Mouse (Mus musculus): ENCODE data around the gene Tmem158. TPM values are rescaled to one million over a fixed set of nuclear protein-coding genes. Genes with fewer than 3 reads are reported as not detected.
A peak's percentile ranks its signal among the peaks of the same experiment; 100 is the strongest.

The Tmem158 gene
- 10 to 100 TPM in 1 of 2 experiments, 1 to 10 TPM in 1; 9.3 to 10.2 TPM for total RNA-seq (2021)
- long read RNA-seq, experiment 1, transcript Tmem158-201 (1 exons, 1,712 nt), result major isoform, 38 of 38 reads
- long read RNA-seq, experiment 1, partial matches to known transcripts, result 0 of 38 reads
- long read RNA-seq, experiment 1, other reads (novel, unspliced or antisense), result 0 of 38 reads
- long read RNA-seq, experiment 2, transcript Tmem158-201 (1 exons, 1,712 nt), result major isoform, 12 of 12 reads
- long read RNA-seq, experiment 2, partial matches to known transcripts, result 0 of 12 reads
- long read RNA-seq, experiment 2, other reads (novel, unspliced or antisense), result 0 of 12 reads

- DNase-seq, result peak; percentile 89 to 93
These were observed at the start of gene Tmem158 for GRCm38 (mm10) chr9:123260611-123261021. Tmem158 (minus strand) TSS chr9:123260764.

- DNase-seq, result no peak
These were observed 49.3 kb upstream of the Tmem158 start for GRCm38 (mm10) chr9:123309685-123310365.

- DNase-seq, result peak; percentile 68 to 83
These were observed 48.5 kb upstream of the Tmem158 start for GRCm38 (mm10) chr9:123309073-123309472.

- DNase-seq, result no peak
These were observed 44.4 kb upstream of the Tmem158 start for GRCm38 (mm10) chr9:123304917-123305316.

- no peak for DNase-seq
These were observed 43.4 kb upstream of the Tmem158 start for GRCm38 (mm10) chr9:123303952-123304351.

- no peak for DNase-seq
These were observed 42.3 kb upstream of the Tmem158 start for GRCm38 (mm10) chr9:123302759-123303313.

GRCm38 (mm10) chr9:123297862-123298261 is 37.3 kb upstream of the Tmem158 start:
- no peak for DNase-seq

GRCm38 (mm10) chr9:123296229-123296628 is 35.7 kb upstream of the Tmem158 start:
- DNase-seq, result no peak

GRCm38 (mm10) chr9:123294581-123294980 is 34.0 kb upstream of the Tmem158 start:
- no peak for DNase-seq

GRCm38 (mm10) chr9:123288378-123288777 is 27.8 kb upstream of the Tmem158 start:
- no peak for DNase-seq

GRCm38 (mm10) chr9:123285623-123286022 is 25.1 kb upstream of the Tmem158 start:
- no peak for DNase-seq

GRCm38 (mm10) chr9:123280775-123281174 is 20.2 kb upstream of the Tmem158 start:
- no peak for DNase-seq

- DNase-seq, result no peak
These were observed 17.4 kb upstream of the Tmem158 start for GRCm38 (mm10) chr9:123278003-123278402.

GRCm38 (mm10) chr9:123275373-123275772 is 14.8 kb upstream of the Tmem158 start:
- no peak for DNase-seq

- no peak for DNase-seq
These were observed 14.1 kb upstream of the Tmem158 start for GRCm38 (mm10) chr9:123274674-123275073.

- DNase-seq, result no peak
These were observed 13.3 kb upstream of the Tmem158 start for GRCm38 (mm10) chr9:123273876-123274275.

- no peak for DNase-seq
These were observed 11.0 kb upstream of the Tmem158 start for GRCm38 (mm10) chr9:123271552-123271951.

- no peak for DNase-seq
These were observed 9.5 kb upstream of the Tmem158 start for GRCm38 (mm10) chr9:123269906-123270558.

GRCm38 (mm10) chr9:123259896-123260610 is 511 bp downstream of the Tmem158 start:
- DNase-seq, result peak; percentile 47 to 61

GRCm38 (mm10) chr9:123259461-123259895 is 1.1 kb downstream of the Tmem158 start:
- peak; percentile 87 to 88 for DNase-seq

GRCm38 (mm10) chr9:123258796-123259195 is 1.8 kb downstream of the Tmem158 start:
- DNase-seq, result no peak

- no peak for DNase-seq
These were observed 4.8 kb downstream of the Tmem158 start for GRCm38 (mm10) chr9:123255736-123256135.

Measured in adrenal gland, postnatal 36 days (tissue).